Mouse (Mus musculus) C2C12 (cell line): ENCODE measurements at regions not wholly inside any gene's neighbourhood (a gene's known extent, or its start where the extent isn't known, plus 50 kb on each side); places are given as distances from the start of the nearest gene placed in this dataset.

ENCODE experiments used
- CTCF ChIP-seq: IDR thresholded peaks from one replicate; pipeline ENCODE4 v1.5.1; 2011; ENCODE audit not compliant: control insufficient read depth, insufficient read depth, insufficient read length
- MAX ChIP-seq: IDR thresholded peaks from one replicate; pipeline ENCODE4 v1.6.1; 2011; ENCODE audit warnings: mild to moderate bottlenecking, control low read depth
- MYOG ChIP-seq: IDR thresholded peaks from one replicate; pipeline ENCODE4 v1.6.1; 2011; ENCODE audit not compliant: control insufficient read depth, insufficient read length; ENCODE audit errors: extremely low read depth

GRCm38 (mm10) chr3:21512081-21512480, 564.4 kb upstream of the Tbl1xr1 start:
- no peak for TF ChIP-seq CTCF
- no peak for TF ChIP-seq MAX
- no peak for TF ChIP-seq MYOG
